Comparison of ENCODE assay signal across 21 mouse cellular contexts in the genomic region with DNA sequence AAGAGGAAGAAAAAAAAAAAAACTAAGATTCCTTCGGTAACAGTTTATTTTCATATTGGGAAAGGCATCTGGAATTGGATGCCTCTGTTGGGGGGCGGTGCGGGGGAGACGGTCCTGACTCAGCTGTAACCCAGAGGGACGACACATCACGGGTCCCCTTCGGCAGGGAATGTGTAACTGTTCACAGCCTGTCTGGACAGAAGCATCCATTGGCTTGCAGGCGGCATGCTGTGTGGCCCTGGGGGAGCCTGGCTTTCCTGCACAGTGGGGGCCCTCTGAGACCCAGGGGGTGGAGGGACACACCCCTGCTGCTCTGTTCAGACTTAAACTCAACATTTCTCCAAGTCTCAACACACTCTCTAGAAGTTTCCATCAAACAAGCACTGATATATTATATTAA. TPM values are rescaled to one million over a fixed set of nuclear protein-coding genes. Genes with fewer than 3 reads are reported as not detected.
"Had no signal": no experiment of that assay in that cellular context is flagged by ENCODE, and none has a peak within 500 bp of the region (broad histone marks: within the 10 kb centered on the region; RNA-seq: fewer than 3 reads in every experiment).

No protein-coding gene starts in this region.

- H3K27ac ChIP-seq: limb, embryonic 10.5 days; limb, embryonic 13.5 days; liver, embryonic 12.5 days; liver, embryonic 15.5 days; lung, embryonic 15.5 days; midbrain, embryonic 12.5 days; midbrain, embryonic 15.5 days; neural tube, embryonic 13.5 days had no signal

- H3K4me1 ChIP-seq: liver, embryonic 15.5 days; midbrain, embryonic 12.5 days had no signal

- H3K27me3 ChIP-seq: limb, embryonic 13.5 days; liver, embryonic 12.5 days; liver, embryonic 15.5 days; lung, embryonic 15.5 days; midbrain, embryonic 15.5 days; neural tube, embryonic 13.5 days had no signal

- H3K36me3 ChIP-seq: liver, embryonic 12.5 days; liver, embryonic 15.5 days had no signal

- H3K9ac ChIP-seq: limb, embryonic 13.5 days; liver, embryonic 12.5 days; liver, embryonic 15.5 days; lung, embryonic 15.5 days; midbrain, embryonic 12.5 days; midbrain, embryonic 15.5 days; neural tube, embryonic 13.5 days had no signal

- H3K4me3 ChIP-seq: limb, embryonic 10.5 days; limb, embryonic 13.5 days; liver, embryonic 12.5 days; liver, embryonic 15.5 days; lung, embryonic 15.5 days; midbrain, embryonic 12.5 days; midbrain, embryonic 15.5 days; neural tube, embryonic 13.5 days had no signal

- H3K9me3 ChIP-seq: limb, embryonic 10.5 days; limb, embryonic 13.5 days; liver, embryonic 12.5 days; liver, embryonic 15.5 days; lung, embryonic 15.5 days; midbrain, embryonic 12.5 days; midbrain, embryonic 15.5 days; neural tube, embryonic 13.5 days had no signal

- DNase-seq: kidney, adult 18-20 months; kidney, adult 9 months; kidney, postnatal 14 days; kidney, postnatal 4 days; liver; lung, adult 18-20 months; lung, postnatal 10 days; lung, postnatal 36 days; thymus, postnatal 25 days had no signal

- H3K4me2 ChIP-seq: limb, embryonic 13.5 days; liver, embryonic 12.5 days; liver, embryonic 15.5 days; lung, embryonic 15.5 days; midbrain, embryonic 12.5 days; midbrain, embryonic 15.5 days; neural tube, embryonic 13.5 days had no signal

- ATAC-seq: liver, embryonic 12.5 days; midbrain, embryonic 15.5 days had no signal

RNA-seq across cellular contexts. Expression of a gene that starts 8.1 kb away (rescaled TPM):
- total RNA-seq: layer of hippocampus, postnatal 25 days; left cerebral cortex, adult 18-20 months; left cerebral cortex, postnatal 25 days had no signal
- polyA plus RNA-seq: limb, embryonic 10.5 days had no signal

RNA-seq across cellular contexts. Expression of a gene that starts 49.5 kb away (rescaled TPM):
- total RNA-seq: neutrophil, adult 5-6 weeks had no signal
